Mouse (Mus musculus) midbrain, embryonic 15.5 days (tissue): ENCODE data around the gene Sf1. TPM values are rescaled to one million over a fixed set of nuclear protein-coding genes. Genes with fewer than 3 reads are reported as not detected.

ENCODE experiments used
- ATAC-seq: fragments of 200-750 bp; cut with Nextera tagmentation; replicated peaks from 2 replicates; pipeline ENCODE4 v1.8.0; 2017; ENCODE audit warnings: moderate TSS enrichment
- H3K27ac ChIP-seq: fragments of 300-500 bp; sonication (generic); 2 replicates; pipeline ENCODE4 v1.5.1; 2015; ENCODE audit warnings: mild to moderate bottlenecking, inconsistent platforms
- H3K27me3 ChIP-seq: fragments of 300-500 bp; sonication (generic); replicated peaks from 2 replicates; pipeline ENCODE4 v1.6.1; 2015; ENCODE audit warnings: inconsistent platforms
- H3K36me3 ChIP-seq: fragments of 300-500 bp; sonication (generic); replicated peaks from 2 replicates; pipeline ENCODE4 v1.6.1; 2015; ENCODE audit warnings: inconsistent platforms
- H3K4me1 ChIP-seq: fragments of 300-500 bp; sonication (generic); 2 replicates; pipeline ENCODE4 v1.6.1; 2015; ENCODE audit warnings: inconsistent platforms
- H3K4me2 ChIP-seq: fragments of 300-500 bp; sonication (generic); 2 replicates; pipeline ENCODE4 v1.6.1; 2015; ENCODE audit warnings: inconsistent platforms, mild to moderate bottlenecking, moderate library complexity
- H3K4me3 ChIP-seq: fragments of 300-500 bp; sonication (generic); 2 replicates; pipeline ENCODE4 v1.5.1; 2015; ENCODE audit warnings: mild to moderate bottlenecking, inconsistent platforms
- H3K9ac ChIP-seq: fragments of 300-500 bp; sonication (generic); 2 replicates; pipeline ENCODE4 v1.6.1; 2015; ENCODE audit warnings: mild to moderate bottlenecking, inconsistent platforms
- H3K9me3 ChIP-seq: fragments of 300-500 bp; sonication (generic); 2 replicates; pipeline ENCODE4 v1.6.1; 2016; ENCODE audit warnings: inconsistent platforms
- WGBS: fragments of 180-500 bp; shearing (Covaris S2); methylation state at CpG from one replicate; pipeline ENCODE4 v1.1.7; 2015; ENCODE audit warnings: mixed read lengths; 5-methylcytosine and 5-hydroxymethylcytosine counted together
- polyA plus RNA-seq: library from polyadenylated mRNA; unstranded; fragments of >200 nt; fragmentation: Nextera tagmentation; extraction: Ambion mirVana; gene quantifications from 2 replicates; pipeline ENCODE4 v1.2.1, GENCODE M21; 2015

Sf1 gene
- polyA plus RNA-seq, 1 experiment from 2014 or later = 112 TPM

GRCm38 (mm10) chr19:6407816-6408510 lies 44.5 kb downstream of the Sf1 start:
- WGBS = 45% methylated on average over 16 of the region's 16 CpGs
- ATAC-seq = no peak
- Histone ChIP-seq H3K4me1 (0 out of 2 replicates have a peak, but pooled peaks cover 2% of the 10 kb centered on the region), H3K9ac (no peak overlapping the region), H3K27me3 (0 out of 2 replicates have a peak, but pooled peaks cover 2% of the 10 kb centered on the region), H3K4me2 (no peak overlapping the region), H3K27ac (no peak overlapping the region), H3K9me3 (no peaks in the 10 kb centered on the region), H3K36me3 (no peaks in the 10 kb centered on the region), H3K4me3 (no peak overlapping the region)

DNA sequence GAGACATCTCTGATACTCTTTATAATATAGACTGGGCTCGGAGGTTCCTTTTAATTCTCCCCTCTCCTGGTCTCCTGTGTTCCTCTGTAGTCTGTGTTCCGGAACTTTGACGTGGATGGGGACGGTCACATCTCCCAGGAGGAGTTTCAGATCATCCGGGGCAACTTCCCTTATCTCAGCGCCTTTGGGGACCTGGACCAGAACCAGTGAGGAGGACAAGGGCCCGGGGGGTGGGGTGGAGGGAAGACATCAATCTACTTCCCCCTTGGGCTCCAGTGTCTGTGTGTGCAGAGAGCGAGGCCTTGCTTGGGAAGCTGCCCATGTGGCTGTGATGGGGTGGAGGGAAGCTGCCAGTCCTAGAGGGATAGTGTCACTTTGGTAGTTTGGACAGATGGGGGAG lies 45.3 kb downstream of the Sf1 start:
- WGBS = 81% methylated on average over 8 of the region's 8 CpGs
- H3K4me3 ChIP-seq = no peak overlapping the region

DNA sequence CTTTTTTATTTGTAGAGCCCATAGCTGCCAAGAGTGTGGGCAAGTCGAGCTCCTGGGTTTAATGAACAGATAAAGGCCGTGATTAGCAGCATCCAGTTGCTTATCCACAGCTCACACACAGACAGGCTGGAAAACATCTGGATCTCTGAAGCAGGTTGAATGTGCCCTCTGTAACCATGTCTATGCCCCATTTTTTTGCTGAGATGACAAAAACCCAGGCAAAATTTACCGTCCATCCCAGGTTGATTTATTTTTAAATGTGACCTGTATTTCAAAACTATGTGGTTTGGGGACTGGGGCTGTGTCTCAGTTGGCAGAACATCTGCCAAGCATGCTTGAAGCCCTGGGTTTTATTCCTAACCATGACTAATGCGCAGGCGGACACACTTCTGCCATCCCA lies 45.7 kb downstream of the Sf1 start:
- Histone ChIP-seq H3K9ac (no peak overlapping the region), H3K4me3 (no peak overlapping the region), H3K4me2 (no peak overlapping the region), H3K9me3 (no peaks in the 10 kb centered on the region), H3K36me3 (no peaks in the 10 kb centered on the region), H3K4me1 (0 out of 2 replicates have a peak, but pooled peaks cover 2% of the 10 kb centered on the region), H3K27ac (no peak overlapping the region), H3K27me3 (no peaks in the 10 kb centered on the region)
- 77% methylated on average over 5 of the region's 5 CpGs for WGBS
- ATAC-seq = no peak

More for the DNA sequence above, 45.3 kb downstream of the Sf1 start:
- Histone ChIP-seq H3K27ac (no peak overlapping the region), H3K9me3 (no peaks in the 10 kb centered on the region), H3K4me2 (no peak overlapping the region), H3K9ac (no peak overlapping the region), H3K27me3 (no peaks in the 10 kb centered on the region), H3K36me3 (no peaks in the 10 kb centered on the region), H3K4me1 (0 out of 2 replicates have a peak, but pooled peaks cover 2% of the 10 kb centered on the region)
- ATAC-seq = no peak

DNA sequence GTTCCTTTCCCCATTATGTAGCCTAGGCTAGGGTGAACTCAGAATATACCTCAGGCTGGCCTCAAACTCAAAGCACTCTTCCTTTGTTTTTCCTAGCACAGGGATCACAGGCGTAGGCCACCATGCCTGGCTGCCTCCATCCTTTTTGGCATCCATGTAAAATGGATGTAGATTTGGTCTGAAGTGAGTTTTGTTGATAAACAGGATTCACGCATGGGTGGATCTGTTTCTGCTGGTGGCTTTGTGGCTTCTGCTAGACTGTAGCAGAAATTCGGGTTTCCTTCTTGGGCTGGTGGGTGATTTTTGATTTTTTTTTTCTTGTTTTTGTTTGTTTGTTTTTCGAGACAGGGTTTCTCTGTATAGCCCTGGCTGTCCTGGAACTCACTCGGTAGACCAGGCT lies 46.4 kb downstream of the Sf1 start:
- Histone ChIP-seq H3K27ac (no peak overlapping the region), H3K36me3 (no peaks in the 10 kb centered on the region)
- no peak for ATAC-seq

DNA sequence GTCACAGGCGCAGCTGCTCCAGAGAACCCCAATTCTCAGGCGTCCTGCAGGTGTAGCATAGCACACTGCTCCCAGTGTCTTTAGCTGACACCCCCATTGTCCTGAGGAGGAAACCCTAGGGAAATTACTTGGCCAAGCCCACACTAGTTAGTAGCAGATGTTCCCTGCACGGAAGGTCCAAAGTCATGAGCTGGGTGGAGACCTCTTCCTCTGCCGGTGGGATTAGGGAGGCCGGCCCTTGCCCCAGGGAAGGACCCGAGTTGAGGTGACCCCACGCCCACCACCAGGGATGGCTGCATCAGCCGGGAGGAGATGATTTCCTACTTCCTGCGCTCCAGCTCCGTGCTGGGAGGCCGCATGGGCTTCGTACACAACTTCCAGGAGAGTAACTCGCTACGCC lies 49.3 kb downstream of the Sf1 start:
- 73% methylated on average over 14 of the region's 14 CpGs for WGBS
- Histone ChIP-seq H3K27ac (no peak overlapping the region), H3K4me1 (peaks cover 32% of the 10 kb centered on the region), H3K4me2 (no peak overlapping the region), H3K4me3 (no peak overlapping the region), H3K27me3 (no peaks in the 10 kb centered on the region), H3K9me3 (no peaks in the 10 kb centered on the region), H3K36me3 (no peaks in the 10 kb centered on the region), H3K9ac (no peak overlapping the region)
- ATAC-seq = no peak

More for the DNA sequence above, 46.4 kb downstream of the Sf1 start:
- no peaks in the 10 kb centered on the region for H3K27me3 ChIP-seq
- peaks cover 3% of the 10 kb centered on the region for H3K4me1 ChIP-seq
- no peaks in the 10 kb centered on the region for H3K9me3 ChIP-seq
- WGBS = 88% methylated on average over 5 of the region's 5 CpGs
- H3K9ac ChIP-seq = no peak overlapping the region
- no peak overlapping the region for H3K4me3 ChIP-seq
- no peak overlapping the region for H3K4me2 ChIP-seq

GRCm38 (mm10) chr19:6415454-6415853 lies 52.0 kb downstream of the Sf1 start:
- H3K4me1 ChIP-seq = peaks cover 47% of the 10 kb centered on the region
- H3K27me3 ChIP-seq = no peaks in the 10 kb centered on the region
- 27% methylated on average over 6 of the region's 6 CpGs for WGBS
- no peak for ATAC-seq
- peak overlapping the region; percentile 97 for H3K27ac ChIP-seq
- peak overlapping the region; percentile 18; the same call in 1 of the 2 replicates for H3K9ac ChIP-seq
- no peaks in the 10 kb centered on the region for H3K9me3 ChIP-seq
- H3K4me3 ChIP-seq = no peak overlapping the region
- peak overlapping the region; percentile 33 for H3K4me2 ChIP-seq
- no peaks in the 10 kb centered on the region for H3K36me3 ChIP-seq

DNA sequence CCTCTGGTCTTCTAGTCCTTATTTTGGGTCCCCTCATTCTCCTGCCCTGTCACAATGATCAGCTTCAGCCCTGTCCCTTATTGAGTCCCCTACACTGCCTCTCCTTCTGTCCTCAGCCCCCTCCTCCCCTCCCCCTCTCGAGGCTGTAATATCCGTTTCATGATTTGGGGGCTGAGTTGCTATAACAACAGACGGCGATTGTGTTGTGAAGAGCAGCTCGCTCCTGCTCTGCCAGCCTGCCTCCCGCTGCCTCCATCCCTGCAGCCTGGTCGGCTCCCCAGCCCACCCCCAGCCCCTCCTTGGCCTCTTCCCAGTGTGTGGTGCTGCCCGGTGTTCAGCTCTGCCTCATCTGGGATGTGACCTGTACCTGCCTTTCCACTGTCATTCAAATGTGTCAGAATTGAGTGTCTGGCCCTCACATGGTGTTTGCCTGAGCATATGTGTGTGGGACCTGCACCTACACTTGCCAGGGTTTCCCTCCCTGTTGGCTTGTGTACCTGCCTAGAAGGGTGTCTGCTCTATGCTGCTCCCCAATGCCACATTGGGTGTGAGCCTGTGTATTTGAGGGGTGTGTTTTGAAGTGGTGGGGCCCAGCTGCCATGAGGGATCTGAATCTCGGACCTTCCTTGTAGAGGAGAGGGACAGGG lies 52.8 kb downstream of the Sf1 start:
- H3K4me2 ChIP-seq = peak overlapping the region; percentile 33
- peak; percentile 25 for ATAC-seq
- peak overlapping the region; percentile 97 for H3K27ac ChIP-seq
- no peaks in the 10 kb centered on the region for H3K9me3 ChIP-seq
- H3K36me3 ChIP-seq = no peaks in the 10 kb centered on the region
- no peaks in the 10 kb centered on the region for H3K27me3 ChIP-seq
- H3K9ac ChIP-seq = peak overlapping the region; percentile 18; the same call in 1 of the 2 replicates
- H3K4me1 ChIP-seq = peaks cover 53% of the 10 kb centered on the region
- H3K4me3 ChIP-seq = no peak overlapping the region
- 4% methylated on average over 9 of the region's 9 CpGs for WGBS

DNA sequence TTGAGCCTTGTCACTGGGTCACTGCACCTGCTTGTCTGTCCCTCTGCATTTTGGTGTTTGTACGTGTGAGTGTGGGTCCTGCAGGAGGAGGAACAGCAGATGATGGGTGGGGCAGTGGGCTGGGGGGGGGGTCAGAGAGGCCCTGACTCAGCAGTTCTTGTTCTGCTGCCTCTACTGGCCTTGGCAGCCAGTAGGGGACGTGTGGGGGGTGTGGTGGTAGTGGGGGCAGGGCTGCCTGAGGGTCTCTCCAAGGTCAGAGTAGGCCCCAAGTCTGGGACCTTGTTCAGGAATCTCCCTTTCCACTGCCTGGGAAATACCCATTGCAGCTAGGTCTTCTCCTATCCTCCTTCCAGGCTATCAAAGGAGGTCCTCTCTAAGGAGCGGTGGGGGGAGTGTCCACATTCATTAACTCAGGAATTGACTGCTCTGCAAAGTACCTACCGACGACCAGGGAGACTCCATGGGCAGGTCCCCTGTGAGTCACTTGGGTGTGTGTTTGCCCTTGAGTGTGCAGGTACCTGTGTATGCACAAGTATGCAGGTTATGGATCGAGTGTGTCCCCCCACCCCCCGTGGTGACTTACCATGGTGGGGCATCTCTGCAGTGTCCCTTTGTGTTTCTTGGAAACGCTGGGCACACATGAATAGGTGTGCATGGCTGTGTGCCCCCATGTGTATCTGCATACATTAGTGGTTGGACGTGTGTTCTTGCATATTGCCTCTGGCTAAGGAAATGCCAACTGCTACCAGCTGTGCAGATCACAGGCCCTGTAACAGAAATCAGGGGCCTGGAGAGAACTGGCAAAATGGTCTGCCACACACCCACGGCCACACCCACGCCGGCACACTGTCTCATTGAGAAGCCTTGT lies 53.6 kb downstream of the Sf1 start:
- H3K9ac ChIP-seq = no peak overlapping the region
- no peaks in the 10 kb centered on the region for H3K9me3 ChIP-seq
- peak overlapping the region; percentile 88; the same call in 1 of the 2 replicates for H3K4me2 ChIP-seq
- peaks cover 62% of the 10 kb centered on the region for H3K4me1 ChIP-seq
- H3K27me3 ChIP-seq = no peaks in the 10 kb centered on the region
- WGBS = 56% methylated on average over 12 of the region's 12 CpGs
- H3K27ac ChIP-seq = peak overlapping the region; percentile 97
- peak overlapping the region; percentile 75; the same call in 1 of the 2 replicates for H3K4me3 ChIP-seq
- no peak for ATAC-seq
- H3K36me3 ChIP-seq = no peaks in the 10 kb centered on the region

DNA sequence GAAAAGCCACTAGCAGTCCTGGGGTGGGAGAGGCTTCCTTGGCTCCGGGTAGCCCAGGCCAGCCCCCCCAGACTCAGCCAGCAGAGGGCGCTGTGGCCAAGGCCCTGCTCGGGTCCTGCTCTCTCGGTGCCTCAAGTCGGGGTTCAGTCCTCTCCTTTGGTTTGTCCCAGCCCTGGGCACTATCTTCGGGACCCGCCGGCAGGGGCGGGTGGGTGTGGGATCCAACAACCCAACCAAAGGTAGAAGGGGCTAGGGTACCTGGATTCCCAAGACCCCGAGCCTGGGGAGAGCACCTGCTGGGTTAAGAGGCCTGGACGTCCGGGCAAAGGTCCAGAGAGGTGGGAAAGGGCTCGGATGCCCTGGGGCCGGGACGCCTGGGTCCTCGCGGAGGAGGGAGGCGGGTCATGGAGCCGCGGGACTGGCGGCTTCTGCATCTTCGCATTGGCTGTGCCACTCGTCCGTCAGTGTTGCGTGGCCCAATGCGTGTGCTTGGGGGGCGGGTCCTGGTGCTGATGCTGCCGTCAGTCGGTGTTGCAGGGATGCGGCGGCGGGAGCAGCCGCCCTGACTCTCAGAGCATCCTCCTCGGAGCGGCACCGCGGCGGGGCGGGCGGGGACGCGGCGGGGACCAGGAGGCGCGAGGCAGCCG lies 54.9 kb downstream of the Sf1 start, which contains the start of gene Nrxn2:
Gene Nrxn2, plus strand, starts transcription at position 499 of the 647 bp plus-strand sequence.
- H3K4me1 ChIP-seq = peaks cover 74% of the 10 kb centered on the region
- H3K27me3 ChIP-seq = no peaks in the 10 kb centered on the region
- peak within 1 kb of the TSS; percentile 97 for H3K27ac ChIP-seq
- under 1% methylated on average over 45 of the region's 46 CpGs for WGBS
- peak within 1 kb of the TSS; percentile 88 for H3K4me2 ChIP-seq
- H3K36me3 ChIP-seq = no peaks in the 10 kb centered on the region
- ATAC-seq = peak; percentile 92
- H3K9me3 ChIP-seq = no peaks in the 10 kb centered on the region
- peak within 1 kb of the TSS; percentile 75 for H3K4me3 ChIP-seq
- H3K9ac ChIP-seq = peak within 1 kb of the TSS; percentile 88

DNA sequence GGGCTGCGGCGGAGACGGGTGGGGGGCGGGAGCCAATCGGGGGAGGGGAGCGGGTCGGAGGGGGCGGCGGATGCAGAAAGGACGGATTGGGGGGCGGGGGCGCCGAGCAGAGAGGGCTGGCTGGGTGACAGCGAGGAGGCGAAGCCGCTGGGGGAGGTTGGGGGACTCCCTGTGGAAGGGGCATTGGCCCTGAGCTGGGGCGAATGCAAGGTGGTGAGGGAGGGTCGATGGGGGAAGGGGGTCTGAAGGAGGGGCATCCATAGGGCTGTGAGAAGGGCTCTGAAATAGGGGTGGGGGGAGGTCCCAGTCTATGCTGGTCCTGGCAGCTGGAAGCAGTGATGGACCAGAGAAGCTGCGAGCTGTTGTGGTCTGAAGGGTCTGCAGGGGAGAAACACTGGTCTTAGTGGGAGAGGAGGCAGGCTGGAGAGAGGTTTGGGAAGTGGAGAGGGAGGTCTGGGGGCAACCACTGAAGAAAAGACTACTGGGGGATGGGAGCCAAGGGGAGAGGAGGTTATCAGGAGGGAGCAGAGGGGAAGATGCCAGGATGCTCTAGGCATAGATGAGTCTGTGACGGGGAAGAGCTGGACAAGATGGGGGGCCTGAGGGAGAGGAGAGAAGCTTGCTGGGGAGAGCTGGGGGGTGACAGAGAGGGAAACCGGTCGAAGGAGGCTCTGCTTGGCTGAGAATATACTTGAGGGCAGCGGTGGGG lies 55.6 kb downstream of the Sf1 start:
- peak; percentile 37 for ATAC-seq
- Histone ChIP-seq H3K4me2 (peak overlapping the region; percentile 88), H3K27me3 (no peaks in the 10 kb centered on the region), H3K4me1 (peaks cover 81% of the 10 kb centered on the region), H3K4me3 (peak overlapping the region; percentile 75), H3K9me3 (no peaks in the 10 kb centered on the region), H3K36me3 (no peaks in the 10 kb centered on the region), H3K27ac (peak overlapping the region; percentile 97), H3K9ac (peak overlapping the region; percentile 88)
- 4% methylated on average over 22 of the region's 23 CpGs for whole genome bisulfite sequencing

- Histone ChIP-seq H3K27me3 (no peaks in the 10 kb centered on the region), H3K4me1 (peaks cover 88% of the 10 kb centered on the region), H3K4me3 (peak overlapping the region; percentile 75), H3K27ac (peak overlapping the region; percentile 97), H3K9ac (peak overlapping the region; percentile 88), H3K36me3 (no peaks in the 10 kb centered on the region), H3K9me3 (no peaks in the 10 kb centered on the region), H3K4me2 (peak overlapping the region; percentile 88)
- no peak for ATAC-seq
- WGBS = 43% methylated on average over 9 of the region's 9 CpGs
Measured at GRCm38 (mm10) chr19:6419805-6420310, 56.4 kb downstream of the Sf1 start.
